Mouse (Mus musculus) kidney, adult 2 months (tissue): ENCODE measurements around the gene Ptgdr2.

Experiments used
- CTCF ChIP-seq: fragments of 200-500 bp; conservative IDR thresholded peaks from 2 replicates; pipeline ENCODE4 v1.5.1; 2011; ENCODE audit warnings: low read depth, mild to moderate bottlenecking, control low read depth, low read length, moderate library complexity, mixed read lengths; ENCODE audit not compliant: insufficient read depth, insufficient read length
- POLR2A ChIP-seq: fragments of 200-500 bp; IDR thresholded peaks from one replicate; pipeline ENCODE4 v1.6.1; 2011; ENCODE audit warnings: low read depth, low read length, control low read depth

DNA sequence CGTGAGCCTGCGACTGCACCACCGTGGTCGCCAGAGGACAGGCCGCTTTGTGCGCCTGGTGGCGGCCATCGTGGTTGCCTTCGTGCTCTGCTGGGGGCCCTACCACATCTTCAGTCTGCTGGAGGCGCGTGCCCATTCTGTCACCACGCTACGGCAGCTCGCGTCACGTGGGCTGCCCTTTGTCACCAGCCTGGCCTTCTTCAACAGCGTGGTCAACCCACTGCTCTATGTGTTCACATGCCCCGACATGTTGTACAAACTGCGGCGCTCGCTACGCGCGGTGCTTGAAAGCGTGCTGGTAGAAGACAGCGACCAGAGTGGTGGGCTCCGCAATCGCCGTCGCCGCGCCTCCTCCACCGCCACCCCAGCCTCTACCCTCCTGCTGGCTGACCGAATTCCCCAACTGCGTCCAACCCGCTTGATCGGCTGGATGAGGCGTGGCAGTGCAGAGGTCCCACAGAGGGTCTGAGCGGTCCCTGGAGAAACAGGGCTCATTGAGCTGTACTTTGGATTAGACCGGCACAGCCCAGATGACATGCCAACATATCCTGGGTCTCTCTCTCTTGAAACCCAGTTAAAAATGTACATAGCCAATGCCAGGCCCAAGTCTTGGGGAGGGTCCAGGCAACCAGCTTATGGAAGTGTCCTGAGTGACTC lies 4.0 kb downstream of the Ptgdr2 start:
- TF ChIP-seq CTCF (no peak), POLR2A (no peak)
